Mouse (Mus musculus): ENCODE measurements around the gene Ccr10. TPM values are rescaled to one million over a fixed set of nuclear protein-coding genes. Genes with fewer than 3 reads are reported as not detected.
A peak's percentile ranks its signal among the peaks of the same experiment; 100 is the strongest.
"Not testable (repeated sequence)": the region's sequence is repeated elsewhere in the genome, so short reads cannot be mapped to it uniquely, and the experiment has no call there.

Ccr10 gene
- polyA plus RNA-seq, 1 experiment from 2014 or later = 0.12 TPM

DNA sequence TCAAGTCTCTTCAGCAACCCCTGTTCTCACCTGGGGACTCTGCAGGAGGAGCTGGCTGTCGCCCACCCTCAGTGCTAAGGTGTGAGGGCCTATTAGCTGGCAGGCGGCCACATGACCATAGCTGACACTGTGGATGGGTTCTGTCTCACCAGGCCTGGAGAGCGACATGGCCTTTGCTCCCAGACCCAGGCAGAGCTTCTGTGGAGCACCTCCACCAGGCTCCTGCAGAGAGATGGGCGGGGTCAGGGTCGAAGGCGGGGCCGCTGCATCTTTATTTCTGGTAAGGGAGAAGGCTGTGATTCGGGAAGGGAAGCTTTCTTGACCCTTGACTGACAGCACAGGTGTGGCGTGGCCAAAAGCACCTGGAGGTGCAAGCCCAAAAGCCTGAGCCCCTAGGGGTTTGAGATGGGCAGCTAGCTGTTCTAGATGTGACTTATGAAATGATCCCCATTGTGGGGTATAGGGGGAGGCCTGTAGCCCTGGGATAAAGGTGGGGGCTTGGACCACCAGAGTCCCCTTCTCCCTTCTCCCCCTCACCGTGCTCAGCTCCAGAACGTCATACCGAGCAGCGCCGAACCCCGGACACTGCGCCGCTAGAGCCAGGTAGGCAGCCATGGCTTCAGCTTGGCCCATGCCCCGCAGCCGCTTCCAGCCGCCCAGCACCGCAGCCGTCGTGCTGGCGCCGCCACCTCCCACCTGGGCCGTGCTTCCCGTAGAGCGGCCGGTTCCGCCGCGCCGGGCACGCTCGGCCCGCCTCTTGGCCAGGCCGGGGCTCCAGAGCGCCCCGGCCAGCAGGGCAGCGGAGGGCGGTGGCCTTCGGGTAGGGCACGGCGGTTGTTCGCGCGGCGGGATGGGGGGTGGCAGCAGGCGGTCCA, 11.5 kb downstream of the Ccr10 start:
- H3K36me3 ChIP-seq (ENCODE audit: control insufficient read depth, insufficient read depth, low read length) = peaks cover 17% of the 10 kb centered on the region
- H3K9me3 ChIP-seq (ENCODE audit: control insufficient read depth, low read length) = no peaks in the 10 kb centered on the region
- H3K4me2 ChIP-seq (ENCODE audit: low read depth, low read length) = peak overlapping the region; percentile 23; the same call in 1 of the 2 replicates
- H3K27me3 ChIP-seq (ENCODE audit: control insufficient read depth, insufficient read depth, low read length) = peaks cover 48% of the 10 kb centered on the region
- no peak overlapping the region for H3K27ac ChIP-seq (ENCODE audit: low read depth, low read length)
- peak overlapping the region; percentile 7; the same call in 1 of the 2 replicates for H3K9ac ChIP-seq (replicated peaks; ENCODE audit: low read depth, low read length)
- peak overlapping the region; percentile 20 for H3K4me3 ChIP-seq (ENCODE audit: low read depth, low read length)
- ATAC-seq (ENCODE audit: low read depth) = no peak; the same call in 1 of the 2 replicates
- WGBS = 13% methylated on average over 44 of the region's 49 CpGs
- H3K4me1 ChIP-seq (ENCODE audit: control insufficient read depth, insufficient read depth, low read length) = peaks cover 6% of the 10 kb centered on the region; the same call in 1 of the 2 replicates

DNA sequence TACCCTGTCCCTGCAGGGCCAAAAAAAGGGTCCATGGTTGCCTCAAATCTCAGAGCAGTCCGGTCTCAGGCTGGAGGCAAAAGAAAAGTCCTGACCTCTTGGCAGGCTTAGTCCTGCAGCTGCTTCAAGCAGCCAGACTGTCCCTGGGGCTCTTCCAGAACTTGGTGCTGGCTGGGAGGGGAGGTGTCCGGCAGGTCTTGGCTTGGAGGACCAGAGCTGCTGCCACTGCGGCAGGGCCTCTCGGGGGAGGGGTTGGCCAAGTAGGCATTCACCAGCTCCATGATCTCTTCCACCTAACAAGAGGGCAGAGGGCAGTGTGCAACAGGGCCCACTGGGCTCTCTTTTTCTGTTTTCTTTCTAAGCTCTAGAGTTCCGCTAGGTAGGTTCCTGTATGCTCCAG, 12.5 kb downstream of the Ccr10 start:
- Histone ChIP-seq H3K9ac (replicated peaks; ENCODE audit: low read depth, low read length) (no peak overlapping the region), H3K27me3 (ENCODE audit: control insufficient read depth, insufficient read depth, low read length) (peaks cover 43% of the 10 kb centered on the region), H3K36me3 (ENCODE audit: control insufficient read depth, insufficient read depth, low read length) (peaks cover 16% of the 10 kb centered on the region), H3K9me3 (ENCODE audit: control insufficient read depth, low read length) (no peaks in the 10 kb centered on the region), H3K4me3 (ENCODE audit: low read depth, low read length) (no peak overlapping the region), H3K4me2 (ENCODE audit: low read depth, low read length) (no peak overlapping the region), H3K4me1 (ENCODE audit: control insufficient read depth, insufficient read depth, low read length) (peaks cover 5% of the 10 kb centered on the region; the same call in 1 of the 2 replicates), H3K27ac (ENCODE audit: low read depth, low read length) (no peak overlapping the region)
- ATAC-seq (ENCODE audit: low read depth) = no peak
- WGBS = 40% methylated on average over 5 of the region's 5 CpGs

DNA sequence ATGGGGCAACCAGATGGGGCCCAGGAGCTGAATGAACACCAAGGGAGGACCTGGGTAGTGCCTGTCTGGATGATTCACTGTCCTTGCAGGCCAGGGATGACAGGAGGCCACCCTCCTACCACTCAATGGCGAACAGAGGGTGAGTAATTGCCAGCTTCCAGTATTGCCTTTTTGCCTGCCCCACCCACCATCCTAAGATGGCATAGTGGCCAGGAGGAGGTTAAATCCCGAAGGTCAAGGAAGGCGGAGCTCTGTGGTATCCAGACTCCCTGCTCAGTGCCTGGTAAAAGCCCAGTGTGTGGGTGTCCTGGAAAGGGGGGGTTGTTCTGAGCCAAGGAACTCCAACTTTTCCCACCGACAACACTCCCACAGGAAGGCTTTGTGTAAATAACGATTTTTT, 12.9 kb downstream of the Ccr10 start:
- peaks cover 38% of the 10 kb centered on the region for H3K27me3 ChIP-seq (ENCODE audit: control insufficient read depth, insufficient read depth, low read length)
- no peaks in the 10 kb centered on the region for H3K9me3 ChIP-seq (ENCODE audit: control insufficient read depth, low read length)
- H3K4me1 ChIP-seq (ENCODE audit: control insufficient read depth, insufficient read depth, low read length) = peaks cover 5% of the 10 kb centered on the region; the same call in 1 of the 2 replicates
- 38% methylated on average over 5 of the region's 5 CpGs for WGBS
- ATAC-seq (ENCODE audit: low read depth) = no peak
- H3K9ac ChIP-seq (replicated peaks; ENCODE audit: low read depth, low read length) = no peak overlapping the region
- H3K27ac ChIP-seq (ENCODE audit: low read depth, low read length) = no peak overlapping the region
- no peak overlapping the region for H3K4me3 ChIP-seq (ENCODE audit: low read depth, low read length)
- no peak overlapping the region for H3K4me2 ChIP-seq (ENCODE audit: low read depth, low read length)
- peaks cover 12% of the 10 kb centered on the region for H3K36me3 ChIP-seq (ENCODE audit: control insufficient read depth, insufficient read depth, low read length)

DNA sequence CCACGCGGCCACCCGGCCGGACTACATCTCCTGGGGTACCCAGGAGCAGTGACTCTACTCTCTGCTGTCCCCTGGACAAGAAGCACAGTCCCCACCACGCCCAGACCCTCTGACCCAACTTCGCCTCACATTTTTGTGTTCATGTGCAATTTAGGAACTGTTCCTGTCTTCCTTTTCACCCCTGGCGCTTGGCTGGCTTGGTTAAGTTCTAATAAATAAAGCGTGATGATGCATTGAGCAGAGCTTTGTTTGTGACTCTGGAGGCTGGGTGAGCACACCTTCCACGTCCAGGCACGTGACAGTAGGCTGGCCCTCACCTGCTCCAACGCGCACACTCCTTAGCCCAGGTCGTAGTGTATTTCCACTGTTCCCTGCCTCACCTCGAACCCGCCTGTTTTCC, 13.7 kb downstream of the Ccr10 start:
- 89% methylated on average over 15 of the region's 15 CpGs for WGBS
- no peak overlapping the region for H3K27ac ChIP-seq (ENCODE audit: low read depth, low read length)
- H3K4me2 ChIP-seq (ENCODE audit: low read depth, low read length) = no peak overlapping the region
- H3K27me3 ChIP-seq (ENCODE audit: control insufficient read depth, insufficient read depth, low read length) = peaks cover 32% of the 10 kb centered on the region
- no peak overlapping the region for H3K4me3 ChIP-seq (ENCODE audit: low read depth, low read length)
- H3K36me3 ChIP-seq (ENCODE audit: control insufficient read depth, insufficient read depth, low read length) = peaks cover 9% of the 10 kb centered on the region; the same call in 1 of the 2 replicates
- no peaks in the 10 kb centered on the region for H3K9me3 ChIP-seq (ENCODE audit: control insufficient read depth, low read length)
- no peak overlapping the region for H3K9ac ChIP-seq (replicated peaks; ENCODE audit: low read depth, low read length)
- no peak for ATAC-seq (ENCODE audit: low read depth)
- H3K4me1 ChIP-seq (ENCODE audit: control insufficient read depth, insufficient read depth, low read length) = peaks cover 5% of the 10 kb centered on the region; the same call in 1 of the 2 replicates

DNA sequence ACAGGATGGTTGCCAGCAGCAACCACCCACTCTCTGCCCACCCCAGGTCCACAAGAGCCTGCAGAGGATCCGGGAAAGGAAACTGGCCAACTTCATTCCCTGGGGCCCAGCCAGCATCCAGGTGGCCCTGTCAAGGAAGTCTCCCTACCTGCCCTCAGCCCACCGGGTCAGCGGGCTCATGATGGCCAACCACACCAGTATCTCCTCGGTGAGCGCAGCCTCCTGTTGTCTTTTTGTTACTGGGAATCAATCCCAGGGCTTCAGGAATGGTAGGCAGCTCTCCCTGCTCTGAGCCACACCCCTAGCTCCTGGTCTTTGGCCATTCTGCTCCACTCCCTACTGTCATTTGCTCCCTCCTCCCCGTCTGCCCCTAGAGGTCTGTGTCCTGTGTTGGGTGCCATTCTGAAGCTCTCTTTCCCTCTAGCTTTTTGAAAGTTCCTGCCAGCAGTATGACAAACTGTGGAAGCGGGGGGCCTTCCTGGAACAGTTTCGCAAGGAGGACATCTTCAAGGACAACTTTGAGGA, 14.2 kb downstream of the Ccr10 start:
- H3K27me3 ChIP-seq (ENCODE audit: control insufficient read depth, insufficient read depth, low read length) = peaks cover 27% of the 10 kb centered on the region
- not testable (repeated sequence) for H3K36me3 ChIP-seq (ENCODE audit: control insufficient read depth, insufficient read depth, low read length); H3K27ac ChIP-seq (ENCODE audit: low read depth, low read length); H3K4me3 ChIP-seq (ENCODE audit: low read depth, low read length); H3K9me3 ChIP-seq (ENCODE audit: control insufficient read depth, low read length); ATAC-seq (ENCODE audit: low read depth); H3K4me1 ChIP-seq (ENCODE audit: control insufficient read depth, insufficient read depth, low read length); H3K4me2 ChIP-seq (ENCODE audit: low read depth, low read length); H3K9ac ChIP-seq (replicated peaks; ENCODE audit: low read depth, low read length)
- 84% methylated on average over 6 of the region's 8 CpGs for WGBS

DNA sequence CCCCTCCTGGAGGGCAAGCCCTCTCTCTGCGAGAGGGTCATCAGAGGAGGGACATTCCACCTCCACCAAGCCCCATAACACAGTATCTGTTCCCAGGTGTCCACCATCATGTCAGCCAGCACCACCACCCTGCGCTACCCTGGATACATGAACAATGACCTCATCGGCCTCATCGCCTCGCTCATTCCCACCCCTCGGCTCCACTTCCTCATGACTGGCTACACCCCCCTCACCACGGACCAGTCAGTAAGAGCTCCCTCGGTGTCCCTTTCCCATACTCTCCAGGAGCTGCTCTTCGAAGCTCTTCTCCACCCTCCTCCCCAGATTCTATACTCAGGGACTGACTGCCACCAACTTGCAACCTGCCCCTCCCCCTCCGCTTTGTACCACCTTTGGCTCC, 15.1 kb downstream of the Ccr10 start:
- H3K4me3 ChIP-seq (ENCODE audit: low read depth, low read length); H3K36me3 ChIP-seq (ENCODE audit: control insufficient read depth, insufficient read depth, low read length); ATAC-seq (ENCODE audit: low read depth); H3K9ac ChIP-seq (replicated peaks; ENCODE audit: low read depth, low read length); H3K27ac ChIP-seq (ENCODE audit: low read depth, low read length); H3K9me3 ChIP-seq (ENCODE audit: control insufficient read depth, low read length); H3K4me2 ChIP-seq (ENCODE audit: low read depth, low read length): not testable (repeated sequence)
- Histone ChIP-seq H3K27me3 (ENCODE audit: control insufficient read depth, insufficient read depth, low read length) (peaks cover 18% of the 10 kb centered on the region), H3K4me1 (ENCODE audit: control insufficient read depth, insufficient read depth, low read length) (peaks cover 16% of the 10 kb centered on the region; the same call in 1 of the 2 replicates)
- WGBS = 68% methylated on average over 7 of the region's 10 CpGs

DNA sequence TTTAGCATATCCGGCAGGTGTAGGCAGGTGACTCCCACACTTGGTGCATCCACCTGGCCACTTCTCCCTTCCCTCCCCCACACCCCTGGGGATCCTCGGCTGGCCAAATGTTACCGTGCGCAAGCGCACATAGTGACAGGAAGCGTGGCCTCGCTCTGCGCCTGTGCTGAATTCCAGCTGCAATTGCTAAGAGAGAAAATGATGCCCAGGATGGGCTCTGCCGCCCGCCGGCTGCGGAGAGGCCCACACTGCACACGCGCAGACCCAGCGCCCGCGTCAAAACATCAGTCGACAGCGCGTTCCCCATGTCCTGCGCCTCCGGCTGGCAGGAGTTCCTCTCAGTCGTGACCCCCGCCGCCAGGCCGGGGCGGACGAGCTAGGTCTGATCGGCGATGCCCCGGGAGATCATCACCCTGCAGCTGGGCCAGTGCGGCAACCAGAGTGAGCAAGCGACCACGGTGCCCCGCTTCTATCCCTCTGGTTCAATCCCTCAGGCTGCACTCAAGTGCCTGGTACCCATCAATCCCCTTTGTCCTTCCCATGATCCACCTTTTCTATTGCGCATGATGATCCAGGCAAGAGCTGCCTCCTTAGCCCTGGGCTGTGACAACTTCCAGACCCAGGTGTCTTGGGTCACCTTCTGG, 19.4 kb downstream of the Ccr10 start, which contains the start of gene Tubg2:
Gene Tubg2 (plus strand): TSS at position 180 of the 644 bp plus-strand sequence.
- Histone ChIP-seq H3K9ac (replicated peaks; ENCODE audit: low read depth, low read length) (peak within 1 kb of the TSS; percentile 57), H3K4me1 (ENCODE audit: control insufficient read depth, insufficient read depth, low read length) (0 out of 2 replicates have a peak, but pooled peaks cover 12% of the 10 kb centered on the region), H3K27ac (ENCODE audit: low read depth, low read length) (peak within 1 kb of the TSS; percentile 79), H3K36me3 (ENCODE audit: control insufficient read depth, insufficient read depth, low read length) (no peaks in the 10 kb centered on the region), H3K4me3 (ENCODE audit: low read depth, low read length) (peak within 1 kb of the TSS; percentile 31), H3K9me3 (ENCODE audit: control insufficient read depth, low read length) (no peaks in the 10 kb centered on the region), H3K27me3 (ENCODE audit: control insufficient read depth, insufficient read depth, low read length) (no peaks in the 10 kb centered on the region), H3K4me2 (ENCODE audit: low read depth, low read length) (peak within 1 kb of the TSS; percentile 48)
- WGBS = 2% methylated on average over 36 of the region's 36 CpGs
- peak; percentile 91 for ATAC-seq (ENCODE audit: low read depth)

DNA sequence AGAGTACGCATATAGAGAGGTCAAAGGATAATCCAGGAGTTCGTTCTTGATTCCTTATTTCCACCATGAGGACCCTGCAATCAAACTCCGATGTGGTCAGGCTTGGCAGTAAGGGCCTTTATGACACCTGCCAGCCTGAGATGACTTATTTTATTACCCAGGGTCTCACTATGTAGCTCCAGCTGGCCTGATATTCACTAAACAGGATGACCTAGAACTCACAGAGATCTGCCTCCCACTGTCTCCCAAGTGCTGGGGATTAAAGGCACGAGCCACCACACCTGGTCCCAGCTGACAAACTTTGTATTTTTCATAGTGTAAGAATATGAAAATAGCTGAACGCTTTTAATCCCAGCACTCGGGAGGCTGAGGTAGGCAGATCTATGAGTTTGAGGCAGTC, 20.1 kb downstream of the Ccr10 start:
- H3K4me3 ChIP-seq (ENCODE audit: low read depth, low read length) = peak overlapping the region; percentile 31; the same call in 1 of the 2 replicates
- no peak for ATAC-seq (ENCODE audit: low read depth)

More for the DNA sequence above, 20.1 kb downstream of the Ccr10 start:
- H3K9me3 ChIP-seq (ENCODE audit: control insufficient read depth, low read length) = no peaks in the 10 kb centered on the region
- H3K27ac ChIP-seq (ENCODE audit: low read depth, low read length) = no peak overlapping the region
- no peaks in the 10 kb centered on the region for H3K36me3 ChIP-seq (ENCODE audit: control insufficient read depth, insufficient read depth, low read length)
- 0 out of 2 replicates have a peak, but pooled peaks cover 12% of the 10 kb centered on the region for H3K4me1 ChIP-seq (ENCODE audit: control insufficient read depth, insufficient read depth, low read length)
- no peak overlapping the region; the same call in 1 of the 2 replicates for H3K9ac ChIP-seq (replicated peaks; ENCODE audit: low read depth, low read length)
- no peaks in the 10 kb centered on the region for H3K27me3 ChIP-seq (ENCODE audit: control insufficient read depth, insufficient read depth, low read length)
- peak overlapping the region; percentile 48; the same call in 1 of the 2 replicates for H3K4me2 ChIP-seq (ENCODE audit: low read depth, low read length)
- WGBS = 69% methylated on average over 6 of the region's 6 CpGs
